Mouse (Mus musculus): ENCODE results near the gene Syn1. TPM values are rescaled to one million over a fixed set of nuclear protein-coding genes. Genes with fewer than 3 reads are reported as not detected.

The Syn1 gene
- polyA plus RNA-seq, 1 experiment from 2014 or later: 30.6 TPM

- no peak overlapping the region for H3K4me3 ChIP-seq (ENCODE audit: inconsistent target)
- WGBS (ENCODE audit: missing documents): 83% methylated on average over 3 of the region's 3 CpGs
- no peaks in the 10 kb centered on the region for H3K79me2 ChIP-seq (ENCODE audit: inconsistent target)
- no peak overlapping the region for H3K27ac ChIP-seq
- no peaks in the 10 kb centered on the region for H3K36me3 ChIP-seq (ENCODE audit: inconsistent target)
Observed at GRCm38 (mm10) chrX:20875241-20875640, 45.6 kb downstream of the Syn1 start.

- H3K36me3 ChIP-seq (ENCODE audit: inconsistent target): no peaks in the 10 kb centered on the region
- H3K79me2 ChIP-seq (ENCODE audit: inconsistent target): no peaks in the 10 kb centered on the region
- no peak overlapping the region for H3K27ac ChIP-seq
- no peak overlapping the region for H3K4me3 ChIP-seq (ENCODE audit: inconsistent target)
- WGBS (ENCODE audit: missing documents): 68% methylated on average over 10 of the region's 11 CpGs
Observed at GRCm38 (mm10) chrX:20872928-20873500, 47.8 kb downstream of the Syn1 start.

- H3K27ac ChIP-seq: no peak within 1 kb of the TSS
- no peaks in the 10 kb centered on the region for H3K36me3 ChIP-seq (ENCODE audit: inconsistent target)
- no peaks in the 10 kb centered on the region for H3K79me2 ChIP-seq (ENCODE audit: inconsistent target)
- WGBS (ENCODE audit: missing documents): 26% methylated on average over 15 of the region's 18 CpGs
- no peak within 1 kb of the TSS for H3K4me3 ChIP-seq (ENCODE audit: inconsistent target)
Observed at GRCm38 (mm10) chrX:20869962-20870513, 50.8 kb downstream of the Syn1 start, which contains the start of gene Timp1. TSS of gene Timp1 (plus strand) at chrX:20870166.

DNA sequence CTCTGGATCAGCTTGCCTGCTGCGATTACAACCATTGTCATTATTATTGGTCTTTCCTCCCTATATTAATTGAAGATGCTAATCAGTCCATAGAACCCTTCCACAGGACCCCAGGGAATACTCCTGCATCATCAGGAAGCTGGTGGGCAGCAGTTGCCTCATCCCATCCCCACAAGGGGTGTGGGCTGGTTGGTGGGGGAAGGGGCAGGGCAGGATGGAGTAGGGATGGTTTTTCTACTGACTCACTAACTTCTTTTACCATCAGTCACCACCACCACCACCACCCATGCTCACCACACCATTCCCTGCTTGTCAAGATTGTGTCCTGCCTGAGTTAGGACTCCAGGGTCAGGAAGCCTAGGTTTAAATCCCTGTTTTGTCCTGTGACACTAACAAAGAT, 51.6 kb downstream of the Syn1 start:
- no peaks in the 10 kb centered on the region for H3K36me3 ChIP-seq (ENCODE audit: inconsistent target)
- H3K79me2 ChIP-seq (ENCODE audit: inconsistent target): no peaks in the 10 kb centered on the region
- no peak overlapping the region for H3K4me3 ChIP-seq (ENCODE audit: inconsistent target)
- WGBS (ENCODE audit: missing documents): 78% methylated on average over 1 of the region's 1 CpGs
- H3K27ac ChIP-seq: no peak overlapping the region

- Histone ChIP-seq H3K36me3 (ENCODE audit: inconsistent target) (no peaks in the 10 kb centered on the region), H3K27ac (no peak overlapping the region), H3K79me2 (ENCODE audit: inconsistent target) (no peaks in the 10 kb centered on the region), H3K4me3 (ENCODE audit: inconsistent target) (no peak overlapping the region)
- WGBS (ENCODE audit: missing documents): 79% methylated on average over 2 of the region's 4 CpGs
Observed at GRCm38 (mm10) chrX:20868091-20868490, 52.7 kb downstream of the Syn1 start.

- Histone ChIP-seq H3K79me2 (ENCODE audit: inconsistent target) (no peaks in the 10 kb centered on the region), H3K36me3 (ENCODE audit: inconsistent target) (no peaks in the 10 kb centered on the region), H3K4me3 (ENCODE audit: inconsistent target) (no peak overlapping the region), H3K27ac (no peak overlapping the region)
- WGBS (ENCODE audit: missing documents): 49% methylated on average over 9 of the region's 9 CpGs
Observed at GRCm38 (mm10) chrX:20863161-20864101, 57.4 kb downstream of the Syn1 start.

GRCm38 (mm10) chrX:20862105-20863065, 58.4 kb downstream of the Syn1 start:
- H3K4me3 ChIP-seq (ENCODE audit: inconsistent target): no peak overlapping the region
- no peaks in the 10 kb centered on the region for H3K36me3 ChIP-seq (ENCODE audit: inconsistent target)
- 76% methylated on average over 24 of the region's 29 CpGs for WGBS (ENCODE audit: missing documents)
- H3K79me2 ChIP-seq (ENCODE audit: inconsistent target): no peaks in the 10 kb centered on the region
- no peak overlapping the region for H3K27ac ChIP-seq

DNA sequence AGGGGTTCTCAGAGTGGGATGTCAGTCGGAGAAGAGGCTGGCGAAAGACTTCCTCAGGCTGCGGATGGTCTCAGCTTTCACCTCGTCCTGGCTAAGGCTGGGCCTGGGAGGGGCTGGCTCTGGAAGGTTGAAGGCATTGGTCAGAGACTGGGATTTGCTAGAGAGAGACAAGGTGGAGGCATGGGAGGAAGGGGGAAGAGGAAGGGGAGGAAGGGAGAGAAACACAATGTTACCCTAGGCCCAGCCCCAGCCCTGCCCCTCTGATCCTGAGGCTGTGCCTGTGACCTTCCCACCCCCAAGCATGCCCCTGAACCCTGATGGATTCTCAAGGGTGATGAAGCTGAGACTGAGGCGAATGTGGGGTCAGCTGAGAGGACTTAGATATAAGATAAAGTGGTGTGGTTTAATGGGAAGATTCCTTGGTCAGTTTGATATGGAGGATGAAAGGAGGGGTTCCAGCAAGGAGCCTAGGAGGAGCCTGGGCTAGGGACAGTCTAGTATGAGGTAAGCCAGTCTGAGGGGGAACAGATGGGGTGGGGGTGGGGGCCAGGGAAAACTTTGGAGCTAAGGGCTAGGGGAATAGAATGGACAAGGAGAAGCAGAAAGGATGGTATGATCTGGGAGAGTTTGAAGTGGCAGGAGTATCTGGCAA, 59.2 kb downstream of the Syn1 start:
- Histone ChIP-seq H3K4me3 (ENCODE audit: inconsistent target) (no peak overlapping the region), H3K27ac (no peak overlapping the region), H3K79me2 (ENCODE audit: inconsistent target) (no peaks in the 10 kb centered on the region), H3K36me3 (ENCODE audit: inconsistent target) (no peaks in the 10 kb centered on the region)
- WGBS (ENCODE audit: missing documents): 89% methylated on average over 5 of the region's 5 CpGs

GRCm38 (mm10) chrX:20853794-20854193, 67.0 kb downstream of the Syn1 start:
- H3K27ac ChIP-seq: no peak overlapping the region
- peaks cover 15% of the 10 kb centered on the region for H3K79me2 ChIP-seq (ENCODE audit: inconsistent target)
- peaks cover 13% of the 10 kb centered on the region; the same call in 1 of the 2 replicates for H3K36me3 ChIP-seq (ENCODE audit: inconsistent target)
- H3K4me3 ChIP-seq (ENCODE audit: inconsistent target): no peak overlapping the region
- WGBS (ENCODE audit: missing documents): 84% methylated on average over 7 of the region's 7 CpGs

DNA sequence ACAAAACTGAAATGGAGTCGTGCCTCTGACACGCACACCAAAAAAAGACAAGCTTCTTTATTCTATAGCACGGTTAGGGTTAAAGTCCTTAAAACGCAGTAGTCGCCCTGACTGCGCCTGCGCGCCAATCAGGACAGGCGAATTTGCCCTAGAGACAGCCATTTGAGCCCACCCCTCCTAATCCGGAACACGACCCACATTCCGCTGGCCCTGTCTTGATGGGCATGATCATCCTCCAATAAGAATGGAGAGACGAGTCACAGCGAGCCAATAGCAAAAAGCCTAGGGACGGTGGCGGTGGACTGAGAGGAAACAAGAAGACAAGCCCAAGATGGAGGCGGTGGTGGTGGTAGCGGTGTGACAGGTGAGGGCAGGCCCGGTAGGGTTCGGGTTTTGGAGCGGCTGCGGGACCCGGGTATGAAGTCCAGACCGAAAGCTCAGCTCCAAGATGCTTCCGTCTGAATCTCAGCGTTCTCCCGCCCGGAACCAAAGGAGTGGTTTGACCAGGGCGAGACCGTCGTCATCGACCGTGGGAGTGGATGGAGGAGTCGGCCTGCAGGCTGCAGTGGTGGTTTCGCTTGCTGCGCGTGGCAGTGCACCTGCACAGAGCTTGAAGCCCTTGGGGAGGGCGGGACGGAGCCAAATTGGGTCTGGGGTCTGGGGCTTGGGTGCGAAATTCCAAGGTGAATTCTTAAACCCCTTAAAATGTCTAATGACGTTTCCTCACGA, 72.4 kb downstream of the Syn1 start:
- Histone ChIP-seq H3K36me3 (ENCODE audit: inconsistent target) (peaks cover 9% of the 10 kb centered on the region; the same call in 1 of the 2 replicates), H3K79me2 (ENCODE audit: inconsistent target) (peaks cover 18% of the 10 kb centered on the region), H3K4me3 (ENCODE audit: inconsistent target) (peak overlapping the region; percentile 70), H3K27ac (peak overlapping the region; percentile 41)
- WGBS (ENCODE audit: missing documents): 18% methylated on average over 40 of the region's 42 CpGs

GRCm38 (mm10) chrX:20847816-20848215, 73.0 kb downstream of the Syn1 start:
- no peak overlapping the region for H3K27ac ChIP-seq
- 0 out of 2 replicates have a peak, but pooled peaks cover 6% of the 10 kb centered on the region for H3K36me3 ChIP-seq (ENCODE audit: inconsistent target)
- no peak overlapping the region for H3K4me3 ChIP-seq (ENCODE audit: inconsistent target)
- WGBS (ENCODE audit: missing documents): 39% methylated on average over 2 of the region's 2 CpGs
- H3K79me2 ChIP-seq (ENCODE audit: inconsistent target): peaks cover 18% of the 10 kb centered on the region

DNA sequence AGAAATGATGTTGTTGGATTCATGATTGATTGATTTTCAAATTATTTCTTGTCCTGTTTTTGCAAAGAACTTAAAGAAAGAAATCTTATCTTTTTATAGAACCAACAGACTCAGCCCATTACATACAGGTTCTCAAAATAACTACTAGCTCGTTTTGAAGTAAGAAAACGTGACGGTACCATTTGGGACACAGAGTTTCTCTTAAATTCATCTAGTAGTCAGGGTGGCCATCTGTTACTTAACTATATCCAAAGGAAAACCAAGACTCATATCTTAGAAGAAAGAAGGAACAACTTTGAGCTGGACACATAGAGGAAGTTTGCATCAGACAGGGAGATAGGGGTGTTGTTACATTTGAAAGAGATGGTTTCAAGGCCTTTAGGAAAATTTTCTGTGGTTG, 73.6 kb downstream of the Syn1 start:
- Histone ChIP-seq H3K27ac (no peak overlapping the region), H3K79me2 (ENCODE audit: inconsistent target) (peaks cover 18% of the 10 kb centered on the region), H3K4me3 (ENCODE audit: inconsistent target) (no peak overlapping the region), H3K36me3 (ENCODE audit: inconsistent target) (0 out of 2 replicates have a peak, but pooled peaks cover 6% of the 10 kb centered on the region)
- 93% methylated on average over 3 of the region's 3 CpGs for WGBS (ENCODE audit: missing documents)

DNA sequence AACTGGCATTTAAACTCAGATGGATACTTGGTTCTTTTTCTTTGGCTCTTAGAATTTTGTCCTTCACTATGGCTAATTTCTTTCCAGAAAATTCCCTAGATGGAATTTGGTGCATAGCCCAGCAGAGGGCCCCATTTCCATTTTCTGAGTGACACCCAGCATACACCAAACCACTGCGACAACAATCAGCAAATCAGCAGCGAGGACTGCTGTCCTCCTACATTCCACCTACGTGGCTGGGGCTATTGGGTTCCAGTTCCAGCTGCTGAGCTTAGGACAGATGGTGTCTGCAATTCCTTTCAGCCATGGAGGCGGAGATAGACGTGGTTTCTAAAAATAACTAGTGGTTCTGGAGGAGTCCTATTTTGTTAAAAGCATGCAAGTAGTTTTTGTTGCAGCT, 91.9 kb downstream of the Syn1 start:
- WGBS (ENCODE audit: missing documents): 28% methylated on average over 5 of the region's 5 CpGs
- no peak overlapping the region for H3K4me3 ChIP-seq (ENCODE audit: inconsistent target)
- no peaks in the 10 kb centered on the region for H3K36me3 ChIP-seq (ENCODE audit: inconsistent target)
- H3K79me2 ChIP-seq (ENCODE audit: inconsistent target): no peaks in the 10 kb centered on the region
- H3K27ac ChIP-seq: no peak overlapping the region

Measured in macrophage (primary cell).